Mouse (Mus musculus) embryo, embryonic 10.5 days (tissue): ENCODE data around the gene Uri1.

Experiments
- DNase-seq: peaks from one replicate; pipeline ENCODE4 v3.0.0-alpha.2; 2015; ENCODE audit warnings: low spot score

Uri1 gene

GRCm38 (mm10) chr7:38013946-38014345 lies 9.4 kb downstream of the Uri1 start:
- no peak for DNase-seq

- DNase-seq: no peak
These were observed 10.5 kb downstream of the Uri1 start for GRCm38 (mm10) chr7:38012811-38013210.

- DNase-seq: no peak
These were observed 15.0 kb downstream of the Uri1 start for GRCm38 (mm10) chr7:38008359-38008758.

- no peak for DNase-seq
These were observed 20.9 kb downstream of the Uri1 start for GRCm38 (mm10) chr7:38002451-38002850.

DNA sequence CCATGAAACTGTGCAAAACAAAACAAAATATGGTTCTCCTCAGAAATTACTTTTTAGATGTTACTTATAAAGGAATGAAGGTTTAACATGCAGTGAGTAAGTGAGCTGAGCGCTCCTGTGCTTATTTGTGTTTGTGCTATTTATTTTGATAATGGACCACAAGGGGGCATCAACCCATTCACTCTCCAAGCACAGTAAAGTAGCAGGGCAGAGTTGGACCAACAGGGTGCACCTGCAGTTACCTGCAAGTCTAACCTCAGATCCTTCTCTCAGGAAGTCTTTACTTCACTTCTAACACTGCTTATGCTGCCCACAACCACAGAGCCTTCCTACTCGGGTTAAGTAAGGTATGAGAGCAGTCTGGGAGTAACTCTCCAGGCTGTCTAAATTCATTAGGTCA lies 23.7 kb downstream of the Uri1 start:
- DNase-seq: peak; percentile 13

DNA sequence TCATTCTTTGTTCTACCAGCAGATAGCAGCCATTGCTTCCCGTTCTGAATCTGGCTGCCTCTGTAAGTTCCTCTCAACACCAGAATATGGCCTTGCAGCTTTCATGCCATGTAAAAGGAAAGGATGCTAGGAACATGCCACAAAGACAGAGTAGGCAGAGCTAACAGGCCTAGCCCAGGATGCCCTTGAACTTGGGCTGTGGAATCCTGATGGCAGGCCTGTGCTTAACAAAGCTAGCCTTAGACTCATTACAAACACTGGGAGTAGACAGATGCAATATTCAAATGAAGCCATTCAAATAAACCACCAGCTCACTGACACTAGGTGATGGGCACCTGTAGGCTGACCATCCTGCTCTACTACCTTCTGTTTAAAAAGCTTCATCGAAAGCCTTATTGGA lies 30.5 kb downstream of the Uri1 start:
- DNase-seq: no peak

DNA sequence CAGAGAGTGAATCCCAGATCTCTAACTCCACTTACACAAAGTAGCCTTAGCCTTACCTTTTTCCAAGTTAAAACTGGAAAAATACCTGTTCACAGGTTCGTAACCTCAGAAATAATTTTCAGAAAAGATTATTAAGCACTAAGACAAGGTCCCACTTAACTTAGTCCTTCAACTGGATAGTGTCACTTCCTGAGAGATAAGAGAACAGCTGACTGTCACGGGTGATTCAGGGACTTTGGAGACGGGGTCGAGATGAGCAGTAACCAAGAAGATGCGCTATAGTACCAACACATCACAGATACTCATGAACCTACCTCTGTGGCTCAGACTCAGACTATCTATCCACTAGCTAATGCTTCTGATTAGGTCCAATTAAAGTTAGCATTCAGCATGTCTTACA lies 38.5 kb downstream of the Uri1 start:
- no peak for DNase-seq

- DNase-seq: no peak
These were observed 39.9 kb downstream of the Uri1 start for GRCm38 (mm10) chr7:37983471-37983870.

DNA sequence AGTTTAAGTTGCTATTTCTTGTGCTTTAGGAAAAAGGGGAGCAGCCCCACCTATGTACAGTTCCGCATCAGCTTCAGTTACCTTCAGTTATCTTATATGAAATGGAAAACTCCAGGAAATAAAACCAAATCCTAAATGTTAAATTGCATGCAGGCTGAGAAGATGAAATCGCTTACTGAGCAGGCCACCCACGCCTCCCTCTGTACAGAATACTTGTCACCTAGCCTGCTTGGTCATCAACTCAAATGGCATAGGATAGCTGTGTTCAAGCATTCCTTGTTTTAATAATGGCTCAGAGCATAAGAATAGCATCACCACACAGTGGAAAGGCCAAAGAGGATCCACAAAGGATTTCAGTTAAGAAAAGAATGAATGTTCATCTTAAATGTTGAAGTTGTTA lies 43.6 kb downstream of the Uri1 start:
- no peak for DNase-seq

DNA sequence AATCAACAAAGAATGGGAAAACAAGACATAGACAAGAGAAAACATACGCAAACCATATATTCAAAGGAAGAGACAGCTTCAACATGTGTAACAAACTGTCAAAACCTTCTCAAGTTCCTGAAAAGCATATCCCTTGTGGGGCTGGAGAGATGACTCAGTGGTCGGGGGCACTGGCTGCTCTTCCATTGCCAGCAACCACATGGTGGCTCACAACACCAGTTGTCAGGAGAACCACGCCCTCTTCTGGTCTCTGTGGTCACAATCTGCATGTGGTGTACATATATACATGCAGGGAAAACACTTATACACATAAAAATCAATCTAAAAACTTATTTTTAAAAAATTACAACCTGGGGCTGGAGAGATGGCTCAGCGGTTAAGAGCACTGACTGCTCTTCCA lies 44.9 kb downstream of the Uri1 start:
- no peak for DNase-seq

DNA sequence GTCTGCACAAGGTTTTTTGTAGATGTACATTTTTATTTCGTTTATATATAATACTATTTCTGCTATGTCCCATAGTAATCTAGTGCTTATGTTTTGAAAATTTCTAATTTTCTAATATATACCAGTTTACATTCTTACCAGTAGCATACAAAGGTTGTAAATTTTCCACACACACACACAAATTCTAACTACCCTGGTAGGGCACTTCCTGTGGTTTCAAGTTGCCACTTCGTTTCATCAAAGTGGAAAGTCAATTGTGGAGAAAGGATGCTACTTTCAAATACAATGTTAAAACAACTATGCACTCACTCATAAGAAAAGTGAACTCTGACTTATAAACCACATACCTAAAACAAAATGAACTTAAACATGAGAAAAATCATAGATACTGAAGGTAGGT lies 45.7 kb downstream of the Uri1 start:
- DNase-seq: no peak

DNA sequence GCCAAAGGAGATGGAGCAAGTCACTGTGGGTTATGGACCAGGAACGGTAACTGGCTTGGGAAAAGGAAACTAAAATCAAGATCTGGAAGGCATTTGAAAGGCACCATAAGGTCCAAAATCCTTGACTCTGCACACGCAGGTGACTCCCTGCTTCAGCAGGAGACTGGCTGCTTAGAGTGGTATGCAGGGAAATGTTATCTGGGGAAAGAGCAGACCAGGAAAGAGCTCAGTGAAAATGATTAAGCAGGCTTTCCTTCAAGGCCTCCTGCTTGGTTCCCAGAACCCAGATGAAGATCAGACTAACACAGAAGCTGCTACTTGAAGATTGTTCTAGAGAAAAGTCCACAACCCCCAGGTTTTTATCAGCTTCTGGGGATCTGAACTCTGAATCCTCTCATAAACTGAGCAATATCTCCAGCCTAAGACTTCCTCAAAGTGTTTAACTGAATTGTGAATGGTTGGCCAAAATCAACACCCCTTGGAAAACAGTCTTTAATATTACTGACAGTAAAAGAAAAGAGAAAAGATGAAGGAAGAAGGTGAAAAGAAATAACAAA lies 50.3 kb downstream of the Uri1 start:
- DNase-seq: no peak

- peak; percentile 68 for DNase-seq
These were observed 50.8 kb downstream of the Uri1 start for GRCm38 (mm10) chr7:37972571-37972970.

DNA sequence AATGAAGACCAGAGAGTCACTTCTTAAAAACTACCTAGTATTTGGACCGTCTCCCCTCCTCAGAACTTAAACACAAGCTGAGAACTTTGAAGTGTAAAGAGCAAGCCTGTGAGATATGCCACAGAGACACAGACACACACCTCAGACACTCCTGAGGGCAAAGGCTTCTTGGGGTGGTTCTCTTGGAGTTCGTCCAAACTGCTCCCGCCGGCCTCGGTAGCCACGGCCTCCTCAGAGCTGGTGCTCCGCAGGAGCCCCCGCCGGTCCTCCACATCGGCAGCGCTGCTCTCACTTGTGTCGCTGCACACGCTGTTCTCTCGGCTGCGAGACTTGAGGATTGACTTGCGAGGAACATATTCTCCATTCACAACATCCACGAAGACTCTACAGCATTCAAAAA lies 61.0 kb downstream of the Uri1 start:
- no peak for DNase-seq

DNA sequence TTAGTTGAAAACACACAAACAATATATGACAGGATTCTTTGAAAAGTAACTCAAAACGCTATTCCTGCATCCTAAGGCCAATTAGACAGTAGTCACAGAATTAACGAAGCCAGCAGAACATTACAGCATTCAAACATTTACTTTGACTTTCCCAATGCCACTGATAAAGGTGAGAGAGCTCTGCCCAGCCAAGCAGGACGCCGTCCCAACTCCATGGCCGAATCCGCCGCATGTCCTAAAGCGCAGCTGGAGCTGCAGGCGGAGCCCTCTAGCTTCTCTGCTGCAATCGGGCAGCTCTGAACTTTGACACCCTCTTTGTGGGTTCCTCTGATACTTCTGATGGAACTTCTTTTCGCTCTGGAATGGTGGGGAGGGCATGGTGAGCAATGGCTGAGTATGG lies 62.1 kb downstream of the Uri1 start:
- DNase-seq: no peak

- no peak for DNase-seq
These were observed 71.5 kb downstream of the Uri1 start for GRCm38 (mm10) chr7:37951841-37952240.

DNA sequence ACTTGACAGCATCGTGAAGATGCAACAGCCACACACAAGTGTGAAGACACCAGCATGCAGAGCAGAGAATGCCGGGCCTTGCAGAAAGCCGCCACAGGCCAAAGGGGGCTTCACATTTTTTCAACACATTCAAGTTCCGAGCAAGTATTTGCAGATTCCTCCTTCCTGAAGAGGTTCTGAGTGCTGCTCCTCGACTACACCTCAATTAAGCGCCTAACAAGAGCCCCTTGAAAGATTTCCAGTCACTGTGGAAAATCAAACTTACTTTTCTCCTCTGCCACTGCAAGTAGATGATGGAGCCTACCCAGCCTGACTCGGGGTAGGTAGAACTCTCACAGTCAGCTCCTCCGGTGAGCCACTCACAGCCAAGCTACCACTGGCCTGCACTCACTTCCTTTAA lies 86.9 kb downstream of the Uri1 start:
- no peak for DNase-seq

DNA sequence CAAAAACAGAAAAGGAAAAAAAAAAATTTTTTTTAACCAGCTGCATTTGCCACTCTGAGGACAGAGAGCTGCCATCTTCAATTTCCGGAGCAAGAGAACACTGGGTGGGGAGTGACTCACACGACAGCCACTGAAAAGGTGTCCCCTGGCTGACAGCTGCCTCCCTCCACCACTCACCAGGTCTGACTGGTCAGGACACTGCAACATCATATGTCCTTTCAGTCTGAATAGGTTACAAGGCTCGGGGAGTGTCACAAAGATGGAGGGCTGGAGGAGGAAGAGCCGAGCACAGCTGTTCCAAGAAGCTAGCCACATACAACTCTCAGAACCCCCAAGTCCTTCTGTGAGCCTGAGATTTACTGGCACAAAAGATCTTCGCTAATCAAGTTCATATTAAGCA lies 87.6 kb downstream of the Uri1 start:
- DNase-seq: no peak

DNA sequence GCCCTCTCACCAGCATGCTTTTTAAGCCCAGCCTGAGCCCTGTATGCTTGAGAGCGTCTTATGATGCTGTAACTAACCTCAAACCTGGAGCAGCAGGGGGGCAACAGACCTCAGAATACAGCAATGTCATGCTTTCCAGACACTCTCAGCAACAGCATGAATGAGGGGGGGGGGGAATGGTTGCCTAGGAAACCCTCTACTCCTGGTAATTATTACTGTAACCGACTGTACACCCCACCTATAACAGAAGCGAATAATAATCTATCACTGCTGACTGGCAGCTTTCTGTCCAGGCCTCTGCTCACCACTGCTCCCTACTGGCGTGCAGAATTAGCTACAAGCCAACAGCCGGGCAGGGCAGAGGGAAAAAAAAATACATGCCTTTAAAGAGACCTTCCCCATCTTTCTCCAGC lies 88.6 kb downstream of the Uri1 start:
- peak; percentile 64 for DNase-seq

DNA sequence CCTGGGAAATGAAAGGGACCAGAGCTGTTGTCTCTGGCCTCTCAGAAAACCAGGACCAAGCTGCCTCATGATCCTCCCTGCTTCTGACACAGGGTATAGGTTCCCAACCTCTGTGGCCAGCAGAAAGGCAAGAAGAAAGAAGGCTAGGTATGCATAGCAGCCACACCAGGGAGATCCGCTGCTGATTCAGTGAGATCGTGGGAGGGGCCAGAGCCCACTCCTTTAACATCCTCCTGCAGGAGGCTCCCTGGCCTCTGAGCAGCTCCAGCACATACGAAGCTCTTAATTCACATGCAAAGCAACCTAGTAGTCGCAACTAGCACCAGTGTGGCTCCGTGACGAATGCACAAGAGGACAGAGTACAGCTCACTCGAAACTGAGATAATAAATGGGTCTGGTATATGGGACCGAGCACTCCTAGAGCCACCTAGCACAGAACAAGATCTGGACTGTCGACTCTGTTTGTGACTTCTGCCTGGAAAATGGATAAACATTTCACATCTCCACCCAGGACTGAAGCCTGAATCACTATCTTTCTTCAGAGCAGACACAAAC lies 89.5 kb downstream of the Uri1 start:
- peak; percentile 23 for DNase-seq

GRCm38 (mm10) chr7:37931631-37932030 lies 91.7 kb downstream of the Uri1 start:
- peak; percentile 60 for DNase-seq

GRCm38 (mm10) chr7:37929738-37930137 lies 93.6 kb downstream of the Uri1 start:
- DNase-seq: no peak

DNA sequence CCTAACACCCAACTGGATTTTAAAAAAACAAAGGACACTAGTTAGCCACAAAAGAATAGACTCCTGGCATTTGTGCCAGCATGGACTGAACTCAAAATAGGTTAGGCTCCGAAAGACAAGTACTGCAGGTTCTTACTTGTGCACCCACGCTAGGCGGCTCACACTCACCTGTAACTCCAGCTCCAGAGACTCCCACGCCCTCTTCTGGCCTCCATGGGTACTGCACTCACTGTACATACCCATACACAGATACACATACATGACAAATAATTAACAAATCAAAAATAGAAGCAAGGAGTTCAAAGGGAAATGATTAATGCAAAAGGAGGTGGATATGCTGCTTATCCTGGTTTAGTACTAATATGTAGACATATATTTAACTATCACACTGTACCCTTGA lies 100.4 kb downstream of the Uri1 start:
- DNase-seq: no peak

- no peak for DNase-seq
These were observed 101.5 kb downstream of the Uri1 start for GRCm38 (mm10) chr7:37921681-37922430.
